Mouse (Mus musculus): ENCODE measurements around the gene Htra3.

Gene Htra3

DNA sequence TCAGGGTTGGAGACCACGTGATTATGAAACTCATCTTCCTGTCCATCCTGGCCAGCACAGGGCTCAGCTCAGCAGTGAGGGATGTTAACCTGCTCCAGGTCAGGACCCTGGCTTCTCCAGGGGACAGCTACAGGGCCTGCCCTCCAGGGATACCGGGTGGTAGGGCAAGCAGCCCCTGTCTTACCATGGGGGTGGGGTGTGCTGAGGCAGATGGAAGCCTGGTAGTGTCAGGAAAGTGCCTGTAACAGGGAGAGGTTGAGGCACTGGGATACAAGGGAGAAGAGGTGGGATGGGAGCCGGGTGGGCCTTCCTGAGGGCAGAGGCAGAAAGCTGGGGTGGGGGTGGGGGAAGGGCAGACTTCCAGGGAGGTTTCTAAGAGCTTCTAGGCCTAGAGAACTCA, 27.3 kb downstream of the Htra3 start:
- no peak for DNase-seq

DNA sequence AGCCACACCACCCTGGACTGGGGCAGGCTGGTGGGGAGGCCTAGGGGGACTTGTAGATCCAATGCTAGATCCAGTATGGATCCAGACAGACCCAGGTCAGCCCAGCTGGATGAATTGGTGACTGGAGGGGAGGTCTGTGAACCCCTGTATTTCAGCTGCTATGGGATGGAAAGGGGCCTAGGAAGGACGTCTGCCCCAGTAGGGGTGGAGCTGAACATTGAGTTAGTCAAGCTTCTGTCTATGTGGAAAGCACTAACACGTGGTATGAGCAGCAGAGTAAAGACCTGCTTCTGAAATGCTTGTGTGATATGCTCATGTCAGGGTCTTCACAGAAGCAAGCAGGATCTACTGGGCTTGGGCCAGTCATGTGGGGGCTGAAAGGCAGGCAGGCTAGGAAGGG, 31.4 kb downstream of the Htra3 start:
- no peak for DNase-seq

DNA sequence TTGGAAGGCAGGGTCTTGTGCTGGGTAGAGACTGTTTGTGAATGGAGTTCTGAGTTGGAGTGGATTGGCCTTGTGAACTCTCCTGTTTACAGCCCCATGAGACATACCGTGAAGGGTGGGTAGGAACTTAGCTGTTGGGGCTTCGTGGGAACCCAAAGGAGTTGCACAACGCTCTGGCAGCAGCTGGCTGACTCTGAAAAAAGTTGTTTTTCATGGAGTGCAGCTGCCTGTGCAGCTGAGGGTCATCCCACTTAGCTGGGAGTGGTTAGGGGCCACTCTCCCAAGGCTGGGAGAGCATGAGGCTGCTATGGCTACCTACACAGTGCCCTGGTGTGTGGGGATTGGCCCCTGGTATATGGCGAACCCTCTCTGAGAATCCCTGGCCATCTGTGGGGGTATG, 32.0 kb downstream of the Htra3 start:
- no peak for DNase-seq

DNA sequence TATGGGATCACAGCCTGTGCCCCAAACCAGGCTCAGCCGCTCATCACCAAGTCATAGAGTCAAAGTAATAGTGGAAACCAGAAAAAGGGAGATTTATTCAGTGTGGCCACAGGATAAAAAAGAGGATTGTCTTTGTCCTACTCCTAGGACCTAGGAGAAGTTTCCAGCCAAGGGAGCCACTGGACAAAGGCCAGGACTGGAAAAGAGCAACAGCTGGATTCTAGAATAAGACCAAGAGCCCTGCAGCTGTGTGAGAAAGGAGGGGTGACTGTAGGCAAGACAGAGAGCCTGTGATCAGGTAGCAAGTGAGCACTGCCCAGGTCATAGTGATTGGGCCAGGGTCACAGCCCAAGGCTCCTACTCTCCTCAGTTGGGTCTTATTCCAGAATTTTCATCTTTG, 32.7 kb downstream of the Htra3 start:
- no peak for DNase-seq

DNA sequence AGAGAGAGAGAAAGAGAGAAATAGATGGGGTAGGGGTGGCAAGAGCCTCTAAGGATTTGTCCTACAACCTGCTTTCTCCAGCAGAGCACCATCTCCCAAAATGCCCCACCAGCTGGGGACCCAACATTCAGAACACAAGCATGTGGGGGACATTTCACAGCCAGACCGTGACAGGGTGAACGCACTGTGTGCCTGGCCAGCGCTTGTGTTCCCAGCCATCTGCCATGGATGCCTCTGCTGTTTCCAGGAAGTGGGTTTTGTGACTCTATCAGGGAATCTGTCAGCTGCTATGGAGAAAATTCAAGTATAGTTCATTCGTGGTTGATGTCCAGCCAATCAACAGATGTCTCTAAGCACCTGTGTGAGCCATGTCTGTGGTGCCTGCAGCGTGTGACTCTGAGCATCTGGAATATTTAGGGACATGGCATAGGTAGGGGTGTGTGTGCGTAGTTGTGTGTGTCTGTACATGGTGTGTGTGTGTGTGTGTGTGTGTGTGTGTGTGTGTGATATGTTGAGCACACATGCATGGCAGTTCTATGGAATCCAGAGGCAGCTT, 33.6 kb downstream of the Htra3 start:
- DNase-seq, result no peak

DNA sequence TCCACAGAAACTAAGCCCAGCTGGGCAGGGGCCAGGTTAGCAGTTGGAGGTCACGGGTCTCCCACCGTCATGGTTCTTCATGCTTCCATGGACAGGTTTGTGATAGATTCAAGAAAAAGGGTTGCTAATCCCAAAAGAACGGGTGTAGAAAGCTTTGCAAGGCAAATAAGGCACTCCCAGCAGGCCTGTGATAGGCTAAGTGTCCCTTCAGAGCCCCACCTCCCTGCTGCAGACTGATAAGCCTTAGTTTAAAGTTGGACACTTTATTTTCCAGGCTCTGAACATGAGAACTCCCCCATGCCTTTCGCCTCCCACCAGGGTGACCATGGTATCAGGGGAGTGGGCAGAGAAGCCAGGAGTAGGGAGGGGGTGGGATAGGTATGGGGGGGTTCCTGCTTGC, 35.5 kb downstream of the Htra3 start:
- DNase-seq, result no peak

DNA sequence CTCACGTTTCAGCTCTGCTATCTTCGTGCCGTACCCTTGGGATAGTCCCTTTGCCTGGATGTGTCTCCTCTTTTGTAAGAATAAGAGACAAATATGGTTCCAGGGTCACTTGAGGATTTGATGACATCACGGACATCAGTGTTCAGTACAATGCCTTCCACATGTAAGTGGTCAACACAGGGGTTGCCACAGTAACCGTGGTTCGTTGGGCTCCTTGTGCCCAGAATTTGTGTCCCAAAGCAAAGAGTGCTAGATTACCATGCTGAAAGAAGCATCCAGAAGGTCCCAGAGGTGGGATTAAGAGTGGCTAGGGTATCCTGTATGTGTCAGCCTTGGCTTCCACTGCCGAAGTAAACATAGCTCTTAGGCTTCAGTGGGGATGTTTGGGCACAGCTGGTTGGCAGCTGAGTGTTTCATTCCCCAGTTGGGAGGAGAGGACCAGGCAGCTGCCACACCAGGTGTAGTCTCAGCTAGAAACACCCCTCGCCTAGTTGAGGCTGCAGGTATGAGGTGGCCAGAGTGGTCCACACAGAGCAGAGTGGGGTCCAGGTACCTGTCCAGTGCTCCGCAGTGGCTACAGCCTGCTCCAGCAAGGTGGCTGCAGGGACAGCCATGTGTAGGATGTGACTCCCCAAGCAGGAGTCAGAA, 36.1 kb downstream of the Htra3 start:
- no peak for DNase-seq

DNA sequence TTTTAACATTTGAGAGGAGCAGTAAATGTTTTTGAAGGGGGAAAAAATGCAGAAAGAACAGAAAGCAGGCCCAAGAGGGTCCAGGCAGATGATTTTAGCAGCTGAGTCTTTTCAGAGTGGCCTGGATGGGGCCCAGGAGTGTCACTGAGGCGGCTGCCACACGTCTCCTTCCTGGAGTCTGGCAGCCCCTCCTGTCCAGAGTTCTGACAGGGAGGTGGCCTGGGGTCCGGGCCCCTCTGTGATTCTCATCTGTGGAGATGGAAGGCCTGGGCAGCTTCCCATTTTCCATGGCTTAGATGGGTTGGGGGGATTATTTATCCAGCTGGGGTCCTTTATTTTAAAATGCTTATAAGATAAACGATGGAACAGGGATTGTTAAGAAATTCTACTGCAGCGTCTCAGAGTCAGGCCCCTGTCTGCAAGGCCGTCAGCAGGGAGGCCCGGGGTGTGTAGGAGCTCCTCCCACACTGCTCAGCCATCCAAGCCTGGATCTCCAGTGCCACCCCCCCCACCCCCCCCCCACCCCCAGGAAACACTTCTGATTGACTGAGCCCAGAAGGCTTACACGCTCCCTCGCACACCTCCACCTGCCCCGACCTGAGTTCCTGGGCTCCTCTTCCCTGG, 37.5 kb downstream of the Htra3 start:
- no peak for DNase-seq

DNA sequence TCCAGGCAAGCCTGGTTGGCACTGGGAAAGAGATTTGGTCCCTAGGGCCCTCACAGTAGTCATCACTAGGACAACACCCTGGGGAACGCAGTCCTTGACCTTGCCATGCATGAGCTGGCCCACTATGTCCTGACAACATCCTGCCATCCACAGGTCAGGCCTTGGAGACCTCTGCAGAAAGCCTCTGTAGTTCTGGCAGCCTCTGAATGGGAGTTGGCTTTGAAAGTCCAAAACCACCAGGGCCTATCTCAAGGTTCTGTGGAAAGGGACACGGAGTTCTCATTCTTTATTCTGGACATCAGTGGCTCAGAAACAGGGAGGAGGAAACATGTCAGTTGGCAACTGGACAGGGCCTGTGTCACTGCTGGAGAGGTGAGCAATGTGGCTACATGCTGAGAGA, 43.6 kb downstream of the Htra3 start:
- DNase-seq, result no peak

DNA sequence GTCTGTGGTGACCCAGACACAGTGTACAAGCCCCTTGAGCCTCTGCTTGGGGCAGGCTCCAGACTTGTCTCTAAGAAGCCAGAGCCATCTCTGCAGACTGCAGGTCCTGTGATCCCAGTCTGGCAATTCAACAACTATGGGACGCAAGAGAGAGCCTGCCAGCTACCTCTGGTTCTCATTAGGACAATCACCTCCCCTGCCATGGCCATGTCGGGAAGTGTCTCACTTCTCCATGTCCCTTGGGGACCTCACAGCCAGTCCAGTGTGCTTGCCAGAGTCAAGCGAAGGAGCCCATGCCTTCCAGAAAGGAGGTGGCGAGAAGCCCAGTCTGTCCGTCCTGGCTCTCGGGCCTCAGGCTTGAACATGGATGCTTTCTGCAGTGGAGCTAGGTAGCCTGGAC, 46.7 kb downstream of the Htra3 start:
- DNase-seq, result no peak

DNA sequence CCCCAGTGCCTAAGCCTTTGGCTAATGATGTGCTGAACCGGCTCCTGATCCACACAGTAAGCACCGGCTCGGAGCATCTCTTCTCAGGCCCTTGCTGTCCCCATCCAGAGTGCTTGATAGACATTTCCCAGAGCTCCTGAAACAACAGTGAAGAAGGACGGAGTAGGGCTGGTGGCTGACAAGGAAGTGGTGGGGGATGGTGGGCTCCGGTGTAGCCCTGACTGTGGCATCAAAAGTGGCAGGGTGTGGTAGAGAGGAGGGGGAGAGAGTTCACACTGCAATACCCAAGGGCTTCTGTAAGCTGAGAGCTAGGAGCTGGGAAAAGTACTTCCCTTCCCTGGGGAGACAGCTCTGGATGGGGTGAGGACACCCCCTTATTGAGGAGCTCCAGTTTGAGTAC, 47.8 kb downstream of the Htra3 start:
- DNase-seq, result no peak

DNA sequence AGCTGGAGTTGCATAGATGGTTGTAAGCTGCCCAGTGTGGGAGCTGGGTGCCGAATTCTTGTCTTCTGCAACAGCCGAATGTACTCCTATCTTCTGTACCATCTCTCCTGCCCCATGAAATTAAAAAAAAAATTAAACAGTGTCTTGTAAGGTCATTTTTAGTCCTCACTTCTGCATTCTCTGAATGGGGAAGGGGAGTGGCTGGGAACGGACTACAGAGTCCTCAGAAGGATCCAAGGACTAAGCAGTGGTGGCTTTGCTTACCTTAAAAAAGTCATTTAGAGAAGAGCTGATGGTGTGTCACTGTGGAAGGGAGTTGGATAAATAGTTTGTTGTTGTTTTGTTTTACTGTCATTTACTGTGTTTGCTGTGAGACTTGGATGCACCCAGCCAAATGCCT, 48.4 kb downstream of the Htra3 start:
- no peak for DNase-seq

DNA sequence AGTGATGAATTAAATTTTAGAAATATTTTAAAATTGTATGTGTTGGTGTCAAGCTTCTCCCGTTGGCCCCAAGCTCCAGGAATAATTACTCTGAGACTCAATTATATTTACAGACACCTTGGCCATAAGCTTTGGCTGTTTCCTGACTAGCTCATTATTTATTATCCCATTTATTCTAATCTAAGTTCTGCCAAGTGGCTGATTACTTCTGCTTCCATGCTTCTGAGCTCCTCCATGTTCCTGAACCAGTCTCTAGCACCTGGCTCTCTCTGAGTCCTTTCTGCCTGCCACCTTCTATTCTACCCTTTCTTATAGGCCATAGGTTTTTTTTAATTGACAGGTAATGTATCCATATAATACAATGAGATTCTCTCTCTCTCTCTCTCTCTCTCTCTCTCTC, 48.9 kb downstream of the Htra3 start:
- no peak for DNase-seq

DNA sequence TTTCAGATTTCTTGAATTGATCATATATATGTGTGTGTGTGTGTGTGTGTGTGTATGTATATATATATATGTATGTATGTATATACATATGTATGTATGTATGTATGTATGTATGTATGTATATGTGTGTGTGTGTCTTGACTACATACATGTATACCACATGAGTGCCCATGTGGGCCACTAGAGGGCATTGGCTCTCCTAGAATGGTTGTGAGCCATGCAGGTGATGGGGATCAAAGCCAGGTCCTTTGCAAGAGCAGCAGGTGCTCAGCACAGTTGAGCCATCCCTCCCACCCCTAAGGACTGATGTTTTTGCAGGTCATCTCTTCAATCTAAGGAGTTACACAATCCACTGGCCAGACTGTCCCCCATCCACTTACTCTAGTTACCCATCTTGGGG, 50.2 kb downstream of the Htra3 start:
- no peak for DNase-seq

DNA sequence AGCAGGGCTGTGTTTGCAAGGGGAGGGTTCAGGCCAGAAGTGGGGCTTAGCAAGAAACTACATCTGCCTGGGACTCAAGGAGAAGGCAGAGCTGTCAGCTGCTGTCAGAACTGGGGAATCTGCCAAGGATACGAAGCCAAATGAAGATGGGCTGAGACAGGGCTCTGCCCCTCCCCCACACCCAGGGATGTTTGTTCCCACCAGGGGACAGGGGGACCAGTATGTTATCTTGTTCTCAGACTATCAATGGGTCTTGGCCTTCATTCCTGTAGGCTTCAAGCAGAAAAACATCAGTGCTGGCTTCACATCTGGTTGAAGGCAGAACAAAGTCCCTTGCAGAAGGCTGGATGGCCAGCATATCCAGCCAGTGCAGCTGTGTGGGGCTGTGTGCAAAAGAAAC, 50.9 kb downstream of the Htra3 start:
- no peak for DNase-seq

DNA sequence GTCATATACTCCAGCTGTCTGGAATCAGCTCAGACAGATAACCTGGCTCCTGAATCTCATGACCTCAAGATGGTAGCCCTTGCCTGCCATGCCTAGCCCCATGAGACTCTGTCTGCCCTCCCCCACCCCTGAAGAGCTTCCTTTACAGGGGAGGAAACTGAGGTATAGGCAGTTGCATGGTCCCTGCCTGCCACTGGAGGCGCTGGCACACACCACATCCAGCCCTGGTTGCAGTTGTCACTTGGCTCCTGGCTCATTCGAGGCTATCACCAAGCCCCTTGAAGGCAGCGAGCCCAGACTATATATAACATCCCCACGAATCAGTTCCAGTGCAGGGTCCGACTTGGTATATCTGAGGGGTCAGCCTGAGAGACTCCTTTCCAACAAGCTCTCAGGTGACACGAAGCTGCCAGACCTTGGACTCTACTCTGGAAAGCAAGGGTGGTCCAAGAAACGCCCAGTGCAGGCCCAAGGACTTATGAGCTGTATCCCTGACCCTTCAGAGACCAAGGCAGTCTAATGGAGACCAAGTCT, 52.2 kb downstream of the Htra3 start:
- no peak for DNase-seq

DNA sequence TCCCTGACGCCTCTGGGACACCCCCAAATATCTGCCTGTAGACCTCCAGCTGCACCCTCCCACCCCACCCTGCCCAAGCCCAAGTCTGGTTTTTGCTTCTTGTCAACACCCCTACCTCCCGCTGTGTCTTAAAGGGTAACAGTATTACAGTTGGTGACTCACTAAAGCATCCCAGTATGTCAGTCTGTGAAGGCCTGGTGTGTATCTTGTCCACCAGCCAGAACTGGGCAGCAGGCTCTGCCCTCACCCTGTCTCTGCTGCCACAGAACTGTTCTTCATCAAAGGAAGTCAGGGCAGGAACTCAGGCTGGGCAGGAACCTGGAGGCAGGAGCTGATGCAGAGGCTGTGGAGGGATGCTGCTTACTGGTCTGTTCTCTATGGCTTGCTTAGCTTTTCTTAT, 53.2 kb downstream of the Htra3 start:
- DNase-seq, result no peak

DNA sequence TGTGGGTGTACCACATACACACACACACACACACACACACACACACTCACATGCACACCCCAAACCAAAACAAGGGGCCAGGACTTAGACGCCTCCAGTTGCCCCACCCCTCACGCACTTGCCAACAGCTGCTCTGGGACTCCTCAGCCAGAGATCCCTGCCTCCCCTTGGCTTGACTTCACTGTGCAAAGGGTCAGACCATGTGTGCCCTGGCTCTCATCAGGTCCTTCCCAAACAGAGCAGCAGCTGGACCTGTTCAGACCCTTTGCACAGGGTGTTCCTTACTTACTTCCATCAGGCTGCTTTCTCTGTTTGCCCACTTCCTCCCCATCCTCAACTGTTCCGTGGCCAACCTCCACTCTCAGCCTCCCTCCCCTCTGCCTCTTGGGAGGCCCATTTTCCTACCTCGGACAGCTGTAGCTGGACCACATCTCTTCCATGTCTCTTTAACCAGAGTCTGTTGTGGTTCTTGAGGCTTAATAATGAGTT, 54.8 kb downstream of the Htra3 start:
- no peak for DNase-seq

DNA sequence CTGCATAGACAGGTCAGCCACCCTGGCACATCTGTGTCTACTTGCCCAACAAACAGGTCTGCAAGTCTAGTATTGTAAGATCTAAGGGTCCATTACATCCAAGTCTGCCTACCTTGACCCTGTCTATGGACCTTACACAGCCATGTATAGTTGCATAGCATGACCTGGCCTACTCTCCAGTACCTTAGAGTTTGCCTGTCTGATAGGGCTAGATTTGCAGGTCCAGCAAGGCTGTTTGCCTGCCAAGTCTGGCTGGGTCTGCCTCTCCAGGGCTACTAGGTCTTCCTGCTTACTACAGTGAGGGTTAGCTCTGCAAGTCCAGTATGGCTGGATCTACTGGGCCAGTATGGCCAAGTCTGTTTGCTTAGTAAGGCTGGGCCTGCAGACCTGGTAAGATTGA, 55.8 kb downstream of the Htra3 start:
- DNase-seq, result no peak

DNA sequence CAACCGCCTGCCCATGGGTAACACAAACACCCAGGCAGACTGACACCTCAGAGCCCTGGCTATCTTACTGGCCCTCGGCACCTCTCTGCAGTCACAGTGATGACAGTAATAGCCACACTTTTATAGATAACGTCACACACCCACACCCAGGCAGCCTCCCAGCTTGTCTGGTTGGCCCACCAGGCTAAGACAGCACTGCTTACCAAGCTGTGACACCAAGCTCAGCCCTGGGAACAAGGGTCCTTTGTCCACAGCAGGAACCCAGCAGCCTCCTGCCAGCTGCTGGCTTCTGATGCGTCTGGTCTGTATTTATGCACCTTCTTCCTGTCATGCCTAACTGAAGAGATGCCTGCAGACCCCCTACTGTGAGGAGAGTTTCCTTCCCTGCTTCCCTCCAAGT, 58.5 kb downstream of the Htra3 start:
- DNase-seq, result no peak

DNA sequence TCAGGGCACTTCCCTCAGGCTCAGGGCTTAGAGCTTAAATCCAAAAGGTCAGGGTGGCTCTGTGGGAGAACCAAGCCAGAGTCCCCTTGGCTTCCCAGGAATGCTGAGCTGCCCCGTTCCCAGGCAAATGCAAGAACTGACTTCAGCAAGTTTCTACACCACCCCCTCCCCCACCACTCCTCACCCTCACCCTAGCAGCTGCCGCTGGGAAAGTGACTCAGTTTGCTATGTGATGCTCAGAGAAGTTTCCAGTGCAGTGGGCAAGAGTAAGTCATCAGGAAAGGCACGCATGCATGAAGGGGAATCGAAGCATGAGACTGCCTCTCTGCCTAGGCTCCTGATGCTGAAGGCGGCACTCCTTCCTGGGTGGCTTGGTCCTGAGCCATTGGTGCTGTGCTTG, 62.6 kb downstream of the Htra3 start:
- no peak for DNase-seq

DNA sequence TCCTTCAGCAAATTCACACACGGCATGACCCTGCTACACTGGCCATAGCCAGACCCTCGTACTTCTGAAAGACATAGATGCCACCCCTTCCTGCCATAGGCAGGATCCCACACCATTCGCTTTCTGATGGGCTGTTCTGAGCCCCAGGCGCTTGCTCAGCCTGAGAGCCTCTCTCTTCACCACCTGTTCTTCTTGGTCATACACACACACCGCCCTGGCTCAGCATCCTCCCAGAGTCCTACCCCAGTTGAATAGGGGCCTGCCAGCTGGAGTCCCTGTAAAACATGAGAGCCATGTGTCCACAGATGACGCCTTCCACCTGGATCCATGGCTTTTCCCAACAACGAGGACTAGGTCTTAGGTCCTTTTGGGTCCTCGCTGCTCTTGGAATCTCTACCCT, 66.9 kb downstream of the Htra3 start:
- no peak for DNase-seq

DNA sequence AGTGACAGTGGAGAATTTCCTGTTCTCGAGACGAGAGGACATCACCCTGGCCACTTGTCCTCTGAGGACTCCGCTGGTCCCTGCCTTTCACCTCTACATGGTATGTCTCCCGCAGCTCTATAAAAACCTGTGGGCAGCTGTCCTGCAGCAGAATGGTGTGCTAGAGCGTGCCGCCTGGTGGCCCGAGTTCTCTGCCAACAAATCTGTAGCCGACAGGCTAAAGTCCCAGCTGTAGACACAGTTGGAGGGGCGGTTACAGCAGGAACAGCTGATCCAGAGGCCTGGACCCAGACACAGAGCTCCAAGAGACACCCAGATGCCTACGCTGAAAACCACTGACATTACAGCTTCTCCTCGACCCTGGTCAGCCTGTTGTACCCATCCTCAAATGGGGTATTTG, 67.7 kb downstream of the Htra3 start:
- no peak for DNase-seq

DNA sequence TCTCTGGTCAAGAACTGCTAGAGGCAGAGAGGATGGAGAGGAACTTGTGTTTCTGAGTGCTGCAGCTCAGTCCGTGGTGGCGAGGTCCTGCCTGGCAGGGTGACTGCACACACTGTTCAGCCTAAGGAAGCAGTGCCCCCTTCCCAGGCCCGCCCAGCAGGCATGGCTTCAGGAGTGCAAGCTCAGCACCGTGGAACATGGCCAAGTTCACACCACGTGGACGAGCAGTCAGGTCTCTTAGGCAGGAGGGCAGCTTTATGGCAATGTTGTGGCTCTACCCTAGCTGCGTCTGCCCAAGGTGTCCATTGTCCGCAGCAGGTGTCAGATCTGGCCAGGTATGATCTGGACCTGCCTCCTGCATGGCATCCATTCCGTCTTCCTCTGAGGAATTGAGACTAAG, 68.4 kb downstream of the Htra3 start:
- no peak for DNase-seq

DNA sequence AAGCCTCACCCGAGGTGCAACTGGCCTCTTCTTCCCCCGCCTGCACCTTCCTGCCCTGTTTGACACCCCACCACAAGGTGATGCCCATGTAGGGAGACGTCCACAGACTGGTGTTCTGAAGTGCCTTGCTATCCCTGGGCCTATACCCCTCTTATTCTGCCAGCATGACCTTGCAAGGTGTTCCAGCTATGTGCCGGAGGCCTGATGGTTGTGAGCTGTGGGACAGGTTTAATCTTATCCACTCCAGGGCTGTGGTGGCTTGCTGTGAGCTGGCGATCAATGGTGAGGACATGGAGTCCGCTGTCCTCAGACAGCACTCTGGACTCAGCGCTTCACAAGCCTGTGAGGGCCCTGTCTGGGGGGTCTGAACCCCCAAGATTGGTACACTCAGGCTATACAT, 69.2 kb downstream of the Htra3 start:
- no peak for DNase-seq

All from cerebellum, adult 11-12 months (tissue).